Mouse (Mus musculus): ENCODE results near the gene Fkbp11. TPM values are rescaled to one million over a fixed set of nuclear protein-coding genes. Genes with fewer than 3 reads are reported as not detected.

Fkbp11 gene
- polyA plus RNA-seq, 1 experiment from 2014 or later, result 18.9 TPM

DNA sequence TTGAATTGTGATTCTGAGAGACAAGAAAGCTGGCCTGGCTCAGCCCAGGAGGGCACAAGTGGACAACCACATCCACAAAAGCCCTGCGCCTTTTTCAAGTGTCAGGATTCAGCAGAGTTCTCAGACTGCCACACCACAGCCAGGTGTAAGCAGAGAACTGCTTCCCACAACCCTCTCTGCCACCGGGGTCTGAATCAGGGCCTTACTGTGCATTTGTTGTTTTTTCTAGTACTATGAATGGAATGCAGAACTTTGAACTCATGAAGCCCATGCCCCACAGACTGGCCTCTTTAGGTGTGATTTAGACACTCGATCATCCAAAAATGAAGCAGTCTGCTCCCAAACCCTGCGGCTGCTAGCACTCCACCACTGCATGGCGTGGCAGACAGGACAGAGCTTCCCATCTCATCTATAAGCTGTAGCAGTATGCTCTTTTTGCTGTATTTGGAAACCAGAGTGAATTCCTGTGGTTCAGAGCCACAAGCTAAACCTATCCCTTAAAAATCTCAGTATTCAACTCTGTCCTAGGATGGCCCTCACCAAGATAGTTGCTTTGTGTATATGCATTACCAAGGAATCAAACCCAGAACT is 6.1 kb upstream of the Fkbp11 start:
- ATAC-seq (replicated peaks; ENCODE audit: insufficient number of reproducible peaks, low FRiP score, low TSS enrichment, low read depth) (no peak), DNase-seq (ENCODE audit: low spot score) (no peak)
- no peak overlapping the region for H3K4me3 ChIP-seq (ENCODE audit: low read depth, low read length)
- whole genome bisulfite sequencing, result 74% methylated on average over 5 of the region's 5 CpGs
- no peaks in the 10 kb centered on the region for H3K27me3 ChIP-seq (ENCODE audit: control insufficient read depth, insufficient read depth, low read length)
- no peaks in the 10 kb centered on the region for H3K9me3 ChIP-seq (replicated peaks; ENCODE audit: control insufficient read depth, low read length)
- no peak overlapping the region for H3K9ac ChIP-seq (replicated peaks; ENCODE audit: low read length)
- peaks cover 5% of the 10 kb centered on the region for H3K36me3 ChIP-seq (replicated peaks; ENCODE audit: control insufficient read depth, insufficient read depth, low read depth, low read length)
- no peak overlapping the region for H3K4me2 ChIP-seq (ENCODE audit: low read depth, low read length)
- no peak overlapping the region for H3K27ac ChIP-seq (replicated peaks; ENCODE audit: low read depth, low read length)
- H3K4me1 ChIP-seq (ENCODE audit: control insufficient read depth, insufficient read depth, low read length), result no peaks in the 10 kb centered on the region

DNA sequence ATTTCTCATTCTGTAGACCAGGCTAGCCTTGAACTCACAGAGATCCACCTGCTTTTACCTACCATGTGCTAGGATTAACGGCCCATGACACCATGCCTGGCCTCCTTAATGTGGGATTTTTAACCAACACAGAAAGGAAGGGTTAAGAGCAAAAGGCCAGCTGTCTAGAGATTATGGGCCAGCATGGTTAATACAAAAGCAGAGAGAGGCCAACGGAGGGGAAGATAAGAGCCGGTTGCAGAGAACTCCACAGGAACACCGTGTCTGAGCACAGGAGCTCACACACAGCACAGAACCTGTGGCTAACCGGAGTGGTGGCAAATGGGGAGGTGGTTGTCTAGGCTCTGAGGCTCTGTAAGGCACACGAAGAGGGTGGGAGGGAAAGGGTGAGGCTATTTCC is 5.4 kb upstream of the Fkbp11 start:
- no peak for ATAC-seq (replicated peaks; ENCODE audit: insufficient number of reproducible peaks, low FRiP score, low TSS enrichment, low read depth)
- 77% methylated on average over 6 of the region's 6 CpGs for WGBS

DNA sequence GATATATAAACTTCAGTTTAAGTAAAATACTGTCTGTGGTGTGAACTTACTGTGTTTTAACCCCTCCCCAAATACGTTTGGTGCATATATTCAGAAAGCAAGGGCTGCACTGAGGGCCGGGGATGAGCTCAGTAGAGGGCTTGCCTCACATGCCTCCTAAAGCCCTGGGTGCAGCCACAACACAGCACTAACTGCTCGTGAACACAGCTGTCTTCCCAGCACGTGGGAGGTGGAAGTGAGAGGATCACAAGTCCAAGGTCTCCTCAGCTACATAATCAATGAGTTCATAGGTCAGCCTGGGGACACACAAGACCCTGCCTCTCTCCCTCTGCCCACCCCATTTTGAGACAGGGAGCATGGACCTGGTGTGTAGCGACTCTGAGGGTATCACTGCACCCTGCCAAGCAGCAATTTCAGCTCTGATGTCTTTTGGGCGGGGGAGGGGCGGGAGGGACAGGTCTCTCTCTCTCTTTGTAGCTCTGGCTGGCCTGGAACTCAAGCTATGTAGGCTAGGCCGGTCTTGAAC is 4.1 kb upstream of the Fkbp11 start:
- H3K4me3 ChIP-seq (ENCODE audit: low read depth, low read length), result no peak overlapping the region
- H3K4me2 ChIP-seq (ENCODE audit: low read depth, low read length), result no peak overlapping the region
- 73% methylated on average over 8 of the region's 8 CpGs for WGBS
- H3K36me3 ChIP-seq (replicated peaks; ENCODE audit: control insufficient read depth, insufficient read depth, low read depth, low read length), result peaks cover 3% of the 10 kb centered on the region
- H3K4me1 ChIP-seq (ENCODE audit: control insufficient read depth, insufficient read depth, low read length), result no peaks in the 10 kb centered on the region; the same call in 1 of the 2 replicates
- no peak for ATAC-seq (replicated peaks; ENCODE audit: insufficient number of reproducible peaks, low FRiP score, low TSS enrichment, low read depth)
- DNase-seq (ENCODE audit: low spot score), result no peak
- H3K27ac ChIP-seq (replicated peaks; ENCODE audit: low read depth, low read length), result no peak overlapping the region
- H3K9ac ChIP-seq (replicated peaks; ENCODE audit: low read length), result no peak overlapping the region
- H3K9me3 ChIP-seq (replicated peaks; ENCODE audit: control insufficient read depth, low read length), result no peaks in the 10 kb centered on the region
- no peaks in the 10 kb centered on the region for H3K27me3 ChIP-seq (ENCODE audit: control insufficient read depth, insufficient read depth, low read length)

More for the DNA sequence above, 5.4 kb upstream of the Fkbp11 start:
- no peaks in the 10 kb centered on the region for H3K27me3 ChIP-seq (ENCODE audit: control insufficient read depth, insufficient read depth, low read length)
- H3K4me3 ChIP-seq (ENCODE audit: low read depth, low read length), result no peak overlapping the region
- H3K27ac ChIP-seq (replicated peaks; ENCODE audit: low read depth, low read length), result no peak overlapping the region
- H3K9me3 ChIP-seq (replicated peaks; ENCODE audit: control insufficient read depth, low read length), result no peaks in the 10 kb centered on the region
- no peak for DNase-seq (ENCODE audit: low spot score)
- H3K36me3 ChIP-seq (replicated peaks; ENCODE audit: control insufficient read depth, insufficient read depth, low read depth, low read length), result peaks cover 3% of the 10 kb centered on the region
- no peak overlapping the region for H3K4me2 ChIP-seq (ENCODE audit: low read depth, low read length)
- H3K4me1 ChIP-seq (ENCODE audit: control insufficient read depth, insufficient read depth, low read length), result no peaks in the 10 kb centered on the region
- no peak overlapping the region for H3K9ac ChIP-seq (replicated peaks; ENCODE audit: low read length)

DNA sequence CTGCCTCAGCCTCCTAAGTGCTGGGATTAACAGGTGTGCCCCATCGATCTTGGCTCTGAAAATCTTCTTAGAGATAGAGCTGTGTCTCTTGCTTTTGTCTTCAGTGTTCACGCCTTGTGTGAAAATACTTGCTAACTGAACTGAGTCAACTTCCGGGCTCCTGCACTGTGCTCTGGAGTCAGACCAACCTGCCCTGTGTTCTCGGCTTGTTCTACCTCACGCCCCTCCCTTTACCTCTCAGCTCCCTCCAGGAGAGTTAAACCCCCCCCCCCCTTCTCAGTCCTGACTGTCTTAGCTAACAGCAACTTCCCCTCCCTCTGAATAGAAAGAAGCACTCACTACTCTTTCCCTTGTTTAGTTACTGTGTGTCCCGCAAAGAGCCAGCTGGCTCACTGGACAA is 2.8 kb upstream of the Fkbp11 start:
- ATAC-seq (replicated peaks; ENCODE audit: insufficient number of reproducible peaks, low FRiP score, low TSS enrichment, low read depth) (no peak), DNase-seq (ENCODE audit: low spot score) (no peak)
- Histone ChIP-seq H3K27me3 (ENCODE audit: control insufficient read depth, insufficient read depth, low read length) (no peaks in the 10 kb centered on the region), H3K4me3 (ENCODE audit: low read depth, low read length) (no peak overlapping the region), H3K9me3 (replicated peaks; ENCODE audit: control insufficient read depth, low read length) (no peaks in the 10 kb centered on the region), H3K4me2 (ENCODE audit: low read depth, low read length) (no peak overlapping the region), H3K36me3 (replicated peaks; ENCODE audit: control insufficient read depth, insufficient read depth, low read depth, low read length) (no peaks in the 10 kb centered on the region; the same call in 1 of the 2 replicates), H3K27ac (replicated peaks; ENCODE audit: low read depth, low read length) (no peak overlapping the region), H3K9ac (replicated peaks; ENCODE audit: low read length) (no peak overlapping the region), H3K4me1 (ENCODE audit: control insufficient read depth, insufficient read depth, low read length) (no peaks in the 10 kb centered on the region; the same call in 1 of the 2 replicates)
- 83% methylated on average over 6 of the region's 6 CpGs for WGBS

DNA sequence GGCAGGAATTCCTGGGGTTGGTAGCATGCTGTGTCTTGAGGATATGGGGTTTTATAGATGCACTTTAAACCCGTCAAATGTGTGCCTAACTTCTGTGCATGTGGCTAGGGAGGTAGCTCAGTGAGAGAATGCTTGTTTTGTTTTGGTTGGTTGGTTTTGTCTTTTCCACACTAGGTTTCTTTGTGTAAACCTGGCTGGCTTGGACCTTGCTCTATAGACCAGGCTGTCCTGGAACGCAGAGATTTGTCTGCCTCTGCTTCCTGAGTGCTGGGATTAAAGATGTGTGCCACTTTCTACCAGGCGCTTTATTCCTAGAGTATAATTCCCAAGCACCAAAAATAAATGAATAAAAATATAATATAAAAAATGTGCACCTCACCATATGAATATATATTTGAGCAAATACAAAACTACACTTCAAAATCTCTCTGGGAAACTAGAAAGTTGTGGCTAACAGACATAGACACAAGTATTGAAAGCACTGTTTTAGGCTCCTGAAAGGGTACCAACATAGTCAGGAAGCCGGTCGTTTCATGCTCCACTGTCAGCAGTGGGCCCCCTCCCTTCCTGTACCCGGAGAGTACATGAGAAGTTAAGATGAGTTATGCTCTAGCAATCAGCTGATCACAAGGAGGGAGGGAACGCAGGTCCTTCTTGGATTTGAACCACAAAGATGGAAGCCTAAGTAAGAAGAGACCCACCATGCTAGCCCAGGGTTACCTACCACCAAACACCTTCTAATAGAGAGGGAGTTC is 2.0 kb upstream of the Fkbp11 start:
- 76% methylated on average over 7 of the region's 7 CpGs for WGBS
- H3K36me3 ChIP-seq (replicated peaks; ENCODE audit: control insufficient read depth, insufficient read depth, low read depth, low read length), result no peaks in the 10 kb centered on the region
- no peak overlapping the region for H3K9ac ChIP-seq (replicated peaks; ENCODE audit: low read length)
- no peak overlapping the region for H3K4me2 ChIP-seq (ENCODE audit: low read depth, low read length)
- no peaks in the 10 kb centered on the region for H3K27me3 ChIP-seq (ENCODE audit: control insufficient read depth, insufficient read depth, low read length)
- DNase-seq (ENCODE audit: low spot score) (no peak), ATAC-seq (replicated peaks; ENCODE audit: insufficient number of reproducible peaks, low FRiP score, low TSS enrichment, low read depth) (no peak)
- H3K4me1 ChIP-seq (ENCODE audit: control insufficient read depth, insufficient read depth, low read length), result no peaks in the 10 kb centered on the region; the same call in 1 of the 2 replicates
- H3K4me3 ChIP-seq (ENCODE audit: low read depth, low read length), result no peak overlapping the region
- no peak overlapping the region for H3K27ac ChIP-seq (replicated peaks; ENCODE audit: low read depth, low read length)
- H3K9me3 ChIP-seq (replicated peaks; ENCODE audit: control insufficient read depth, low read length), result no peaks in the 10 kb centered on the region

DNA sequence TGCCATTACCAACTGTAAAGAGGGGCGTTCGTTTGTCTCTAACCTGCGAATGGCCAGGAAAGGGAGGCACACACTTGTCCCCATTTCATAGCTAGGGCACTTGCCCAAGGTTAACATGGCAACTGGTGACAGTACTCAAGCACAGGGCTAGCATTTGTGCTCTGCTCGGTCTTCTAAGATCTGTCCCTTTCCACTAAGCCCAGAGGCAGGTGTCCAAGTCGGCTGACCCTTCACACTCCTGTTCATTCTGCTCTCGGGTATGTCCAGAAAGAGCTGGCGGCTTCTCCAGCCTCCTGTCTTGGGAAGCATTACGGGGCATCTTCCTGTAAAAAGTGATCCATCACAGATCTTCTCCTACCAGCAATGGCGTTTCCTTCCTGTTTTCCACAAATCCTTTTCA is 368 bp upstream of the Fkbp11 start:
- H3K9me3 ChIP-seq (replicated peaks; ENCODE audit: control insufficient read depth, low read length), result no peaks in the 10 kb centered on the region
- no peaks in the 10 kb centered on the region for H3K27me3 ChIP-seq (ENCODE audit: control insufficient read depth, insufficient read depth, low read length)
- no peak overlapping the region for H3K4me3 ChIP-seq (ENCODE audit: low read depth, low read length)
- no peak for ATAC-seq (replicated peaks; ENCODE audit: insufficient number of reproducible peaks, low FRiP score, low TSS enrichment, low read depth)
- peak overlapping the region; percentile 87 for H3K4me2 ChIP-seq (ENCODE audit: low read depth, low read length)
- DNase-seq (ENCODE audit: low spot score), result no peak
- no peak overlapping the region for H3K9ac ChIP-seq (replicated peaks; ENCODE audit: low read length)
- no peaks in the 10 kb centered on the region; the same call in 1 of the 2 replicates for H3K4me1 ChIP-seq (ENCODE audit: control insufficient read depth, insufficient read depth, low read length)
- H3K27ac ChIP-seq (replicated peaks; ENCODE audit: low read depth, low read length), result no peak overlapping the region
- WGBS, result 37% methylated on average over 9 of the region's 9 CpGs
- no peaks in the 10 kb centered on the region for H3K36me3 ChIP-seq (replicated peaks; ENCODE audit: control insufficient read depth, insufficient read depth, low read depth, low read length)

DNA sequence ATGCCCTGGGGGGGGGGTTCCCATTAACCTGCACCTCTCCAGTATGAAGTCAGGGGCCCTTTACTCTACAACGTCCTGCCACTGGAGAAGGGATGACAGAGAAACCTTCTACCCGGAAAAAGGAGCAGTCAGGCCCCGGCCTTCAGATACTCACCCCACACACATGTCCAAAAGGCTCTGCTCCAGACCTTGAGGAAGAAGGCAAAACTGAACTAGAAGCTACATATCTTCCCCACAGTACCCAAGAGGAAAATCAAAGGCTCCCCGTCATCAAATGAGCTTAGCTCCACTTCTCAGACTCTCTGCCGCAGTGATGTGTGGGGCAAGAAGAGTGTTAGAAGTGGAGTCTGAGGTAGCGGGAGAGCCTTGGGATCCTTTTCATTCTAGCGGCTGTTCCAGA is 1.3 kb downstream of the Fkbp11 start:
- DNase-seq (ENCODE audit: low spot score), result no peak
- Histone ChIP-seq H3K4me1 (ENCODE audit: control insufficient read depth, insufficient read depth, low read length) (peaks cover 4% of the 10 kb centered on the region; the same call in 1 of the 2 replicates), H3K4me2 (ENCODE audit: low read depth, low read length) (peak overlapping the region; percentile 87), H3K27ac (replicated peaks; ENCODE audit: low read depth, low read length) (no peak overlapping the region), H3K9ac (replicated peaks; ENCODE audit: low read length) (no peak overlapping the region; the same call in 1 of the 2 replicates), H3K4me3 (ENCODE audit: low read depth, low read length) (peak overlapping the region; percentile 48), H3K27me3 (ENCODE audit: control insufficient read depth, insufficient read depth, low read length) (no peaks in the 10 kb centered on the region), H3K36me3 (replicated peaks; ENCODE audit: control insufficient read depth, insufficient read depth, low read depth, low read length) (no peaks in the 10 kb centered on the region), H3K9me3 (replicated peaks; ENCODE audit: control insufficient read depth, low read length) (no peaks in the 10 kb centered on the region)
- 43% methylated on average over 7 of the region's 7 CpGs for WGBS
- ATAC-seq (replicated peaks; ENCODE audit: insufficient number of reproducible peaks, low FRiP score, low TSS enrichment, low read depth), result no peak

DNA sequence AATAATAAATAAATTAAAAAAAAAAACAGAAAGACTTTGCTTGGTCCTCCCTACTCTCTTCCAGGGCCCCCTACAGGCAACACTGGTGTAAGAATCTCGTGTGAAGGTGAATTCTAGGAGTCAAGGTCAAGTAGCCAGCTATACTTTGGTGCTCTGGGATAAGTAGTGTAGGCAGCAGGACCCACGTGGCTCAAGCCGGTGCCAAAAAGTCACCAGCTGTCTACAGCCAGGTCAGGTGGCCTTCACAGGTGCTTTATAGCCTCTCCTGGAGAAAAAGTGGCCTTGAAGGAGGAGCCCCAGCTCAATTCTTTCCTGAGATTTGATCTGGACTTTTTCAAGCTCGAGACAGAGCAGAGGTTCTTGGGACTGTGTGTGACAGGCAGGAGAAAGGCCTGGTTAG is 1.9 kb downstream of the Fkbp11 start:
- Histone ChIP-seq H3K27me3 (ENCODE audit: control insufficient read depth, insufficient read depth, low read length) (no peaks in the 10 kb centered on the region), H3K9ac (replicated peaks; ENCODE audit: low read length) (no peak overlapping the region), H3K9me3 (replicated peaks; ENCODE audit: control insufficient read depth, low read length) (no peaks in the 10 kb centered on the region), H3K36me3 (replicated peaks; ENCODE audit: control insufficient read depth, insufficient read depth, low read depth, low read length) (no peaks in the 10 kb centered on the region), H3K4me3 (ENCODE audit: low read depth, low read length) (no peak overlapping the region), H3K27ac (replicated peaks; ENCODE audit: low read depth, low read length) (no peak overlapping the region), H3K4me2 (ENCODE audit: low read depth, low read length) (no peak overlapping the region), H3K4me1 (ENCODE audit: control insufficient read depth, insufficient read depth, low read length) (peaks cover 4% of the 10 kb centered on the region; the same call in 1 of the 2 replicates)
- 75% methylated on average over 4 of the region's 4 CpGs for WGBS
- no peak for DNase-seq (ENCODE audit: low spot score)
- no peak for ATAC-seq (replicated peaks; ENCODE audit: insufficient number of reproducible peaks, low FRiP score, low TSS enrichment, low read depth)

Measured in embryonic facial prominence, embryonic 11.5 days (tissue).